In the genomic region with DNA sequence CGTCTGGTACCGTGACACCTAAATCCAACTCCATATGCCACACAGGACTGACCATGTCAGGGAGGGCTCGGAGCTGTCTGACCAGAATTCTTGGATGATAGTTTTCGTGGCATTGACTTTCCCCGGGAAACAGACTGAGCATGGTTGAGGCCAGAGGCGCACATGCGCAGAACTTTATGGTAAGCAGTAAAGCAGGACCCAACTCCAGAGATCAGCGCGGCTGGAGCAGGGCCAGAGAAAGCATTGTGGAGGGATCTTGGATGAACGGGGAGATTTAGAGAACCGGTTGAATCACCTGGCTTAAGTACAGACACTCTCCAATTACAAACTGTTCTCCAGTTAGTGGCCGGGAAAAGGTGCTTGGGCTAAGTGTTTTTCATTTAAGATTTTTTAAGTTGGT, we compare ENCODE assay signal across 24 mouse cellular contexts.
DNase-seq lines count a peak whose midpoint lies in the region; ATAC-seq lines count a peak whose summit lies in the region.
"Had no signal": no experiment of that assay in that cellular context is flagged by ENCODE, and none has a peak within 500 bp of the region (broad histone marks: within the 10 kb centered on the region; RNA-seq: fewer than 3 reads in every experiment).

No protein-coding gene starts in this region.

- peaks cover 4% of the 10 kb centered on the region; the same call in 1 of the 2 replicates for H3K36me3 ChIP-seq in limb, embryonic 12.5 days
- H3K36me3 ChIP-seq in limb, embryonic 10.5 days, result peaks cover 7% of the 10 kb centered on the region; the same call in 1 of the 2 replicates
- H3K36me3 ChIP-seq in embryonic facial prominence, embryonic 14.5 days (ENCODE audit: control insufficient read depth, insufficient read depth, low read length), result no peaks in the 10 kb centered on the region
- H3K36me3 ChIP-seq in stomach, embryonic 16.5 days (ENCODE audit: control insufficient read depth, insufficient read depth, low read length), result no peaks in the 10 kb centered on the region
- H3K36me3 ChIP-seq in hindbrain, embryonic 11.5 days (ENCODE audit: control insufficient read depth, insufficient read depth, low read length), result no peaks in the 10 kb centered on the region
- H3K36me3 ChIP-seq: heart, embryonic 15.5 days; midbrain, embryonic 15.5 days had no signal

- H3K27me3 ChIP-seq in limb, embryonic 12.5 days, result no peaks in the 10 kb centered on the region
- no peaks in the 10 kb centered on the region for H3K27me3 ChIP-seq in limb, embryonic 10.5 days (ENCODE audit: low read depth, poor library complexity, severe bottlenecking)
- no peaks in the 10 kb centered on the region for H3K27me3 ChIP-seq in embryonic facial prominence, embryonic 14.5 days (replicated peaks; ENCODE audit: control insufficient read depth, insufficient read depth, low read length)
- no peaks in the 10 kb centered on the region for H3K27me3 ChIP-seq in stomach, embryonic 16.5 days (ENCODE audit: control insufficient read depth, insufficient read depth, low read length)
- H3K27me3 ChIP-seq in hindbrain, embryonic 11.5 days (ENCODE audit: control insufficient read depth, insufficient read depth, low read length), result no peaks in the 10 kb centered on the region
- H3K27me3 ChIP-seq: heart, embryonic 15.5 days; midbrain, embryonic 15.5 days had no signal

- peak overlapping the region; percentile 24; the same call in 1 of the 2 replicates for H3K27ac ChIP-seq in limb, embryonic 12.5 days
- no peak overlapping the region for H3K27ac ChIP-seq in limb, embryonic 10.5 days
- H3K27ac ChIP-seq in embryonic facial prominence, embryonic 14.5 days (replicated peaks; ENCODE audit: low read depth, low read length), result no peak overlapping the region
- no peak overlapping the region; the same call in 1 of the 2 replicates for H3K27ac ChIP-seq in stomach, embryonic 16.5 days (ENCODE audit: low read length)
- H3K27ac ChIP-seq in hindbrain, embryonic 11.5 days (ENCODE audit: low read depth, low read length), result no peak overlapping the region
- H3K27ac ChIP-seq: heart, adult 2 months; heart, embryonic 15.5 days; liver, embryonic 14.5 days; midbrain, embryonic 15.5 days had no signal

- no peaks in the 10 kb centered on the region for H3K9me3 ChIP-seq in limb, embryonic 12.5 days
- H3K9me3 ChIP-seq in limb, embryonic 10.5 days (replicated peaks), result no peaks in the 10 kb centered on the region
- H3K9me3 ChIP-seq in embryonic facial prominence, embryonic 14.5 days (ENCODE audit: control insufficient read depth, low read length), result no peaks in the 10 kb centered on the region
- H3K9me3 ChIP-seq in stomach, embryonic 16.5 days (replicated peaks; ENCODE audit: control insufficient read depth, low read length), result no peaks in the 10 kb centered on the region
- no peaks in the 10 kb centered on the region for H3K9me3 ChIP-seq in hindbrain, embryonic 11.5 days (ENCODE audit: control insufficient read depth, low read length)
- H3K9me3 ChIP-seq: heart, embryonic 15.5 days; megakaryocyte, embryonic 14.5 days; midbrain, embryonic 15.5 days had no signal

- DNase-seq in limb, embryonic 10.5 days (ENCODE audit: low spot score), result no peak
- peak; percentile 61 for DNase-seq in R1 (ENCODE audit: low read depth, low spot score)
- peak; percentile 85 for DNase-seq in embryonic facial prominence, embryonic 14.5 days (ENCODE audit: low spot score)
- DNase-seq in spleen, postnatal 10 days (ENCODE audit: low spot score in 2 of 2), result no peak
- no peak for DNase-seq in hindbrain, embryonic 11.5 days (ENCODE audit: low spot score)
- DNase-seq: adrenal gland, postnatal 36 days; cerebellum, adult 8-10 months; gastrocnemius, postnatal 10 days; heart, adult 2 months; heart, postnatal 4 days; kidney, adult 2 months; kidney, postnatal 14 days; left cerebral cortex, postnatal 4 days; right cerebral cortex, postnatal 14 days; spleen, adult 18-20 months; thymus, adult 2 months had no signal

- no peak overlapping the region for H3K4me3 ChIP-seq in limb, embryonic 12.5 days (replicated peaks)
- H3K4me3 ChIP-seq in limb, embryonic 10.5 days, result no peak overlapping the region
- no peak overlapping the region for H3K4me3 ChIP-seq in embryonic facial prominence, embryonic 14.5 days (ENCODE audit: low read depth, low read length)
- H3K4me3 ChIP-seq in stomach, embryonic 16.5 days (replicated peaks; ENCODE audit: low read length), result no peak overlapping the region
- no peak overlapping the region for H3K4me3 ChIP-seq in hindbrain, embryonic 11.5 days (ENCODE audit: low read depth, low read length)
- H3K4me3 ChIP-seq: erythroblast, embryonic 14.5 days; heart, adult 2 months; heart, embryonic 15.5 days; megakaryocyte, embryonic 14.5 days; midbrain, embryonic 15.5 days; myocyte had no signal

- H3K4me1 ChIP-seq in limb, embryonic 12.5 days (replicated peaks), result peaks cover 33% of the 10 kb centered on the region
- peaks cover 22% of the 10 kb centered on the region for H3K4me1 ChIP-seq in limb, embryonic 10.5 days
- H3K4me1 ChIP-seq in embryonic facial prominence, embryonic 14.5 days (ENCODE audit: control insufficient read depth, insufficient read depth, low read length), result 0 out of 2 replicates have a peak, but pooled peaks cover 2% of the 10 kb centered on the region
- H3K4me1 ChIP-seq in stomach, embryonic 16.5 days (ENCODE audit: control insufficient read depth, insufficient read depth, low read length), result peaks cover 28% of the 10 kb centered on the region
- H3K4me1 ChIP-seq in hindbrain, embryonic 11.5 days (replicated peaks; ENCODE audit: control insufficient read depth, insufficient read depth, low read length), result 0 out of 2 replicates have a peak, but pooled peaks cover 4% of the 10 kb centered on the region

- 75% methylated on average over 12 of the region's 12 CpGs for WGBS in limb, embryonic 12.5 days
- WGBS in limb, embryonic 10.5 days, result 86% methylated on average over 12 of the region's 12 CpGs
- WGBS in embryonic facial prominence, embryonic 14.5 days, result 69% methylated on average over 12 of the region's 12 CpGs
- 73% methylated on average over 12 of the region's 12 CpGs for WGBS in stomach, embryonic 16.5 days
- WGBS in hindbrain, embryonic 11.5 days, result 93% methylated on average over 12 of the region's 12 CpGs

- no peak overlapping the region for H3K9ac ChIP-seq in limb, embryonic 12.5 days (replicated peaks)
- no peak overlapping the region for H3K9ac ChIP-seq in embryonic facial prominence, embryonic 14.5 days (ENCODE audit: low read depth, low read length)
- H3K9ac ChIP-seq in stomach, embryonic 16.5 days (ENCODE audit: low read length), result no peak overlapping the region
- no peak overlapping the region for H3K9ac ChIP-seq in hindbrain, embryonic 11.5 days (ENCODE audit: low read depth, low read length)
- H3K9ac ChIP-seq: heart, embryonic 15.5 days; liver, embryonic 14.5 days; midbrain, embryonic 15.5 days had no signal

- no peak overlapping the region for H3K4me2 ChIP-seq in limb, embryonic 12.5 days
- H3K4me2 ChIP-seq in embryonic facial prominence, embryonic 14.5 days (ENCODE audit: low read depth, low read length), result 0 out of 2 replicates have a peak overlapping the region, but pooled peaks have one; percentile 0
- H3K4me2 ChIP-seq in stomach, embryonic 16.5 days (ENCODE audit: low read depth, low read length), result no peak overlapping the region
- H3K4me2 ChIP-seq in hindbrain, embryonic 11.5 days (replicated peaks; ENCODE audit: low read depth, low read length), result no peak overlapping the region
- H3K4me2 ChIP-seq: heart, embryonic 15.5 days; midbrain, embryonic 15.5 days had no signal

- no peak for ATAC-seq in limb, embryonic 12.5 days (ENCODE audit: insufficient number of reproducible peaks, insufficient read depth, low FRiP score, low TSS enrichment, low read depth)
- peak; percentile 75 for ATAC-seq in embryonic facial prominence, embryonic 14.5 days (ENCODE audit: low read depth)
- 0 out of 2 replicates have a peak, but pooled peaks have one; percentile 6 for ATAC-seq in stomach, embryonic 16.5 days (ENCODE audit: insufficient read depth, low FRiP score)
- ATAC-seq in hindbrain, embryonic 11.5 days (ENCODE audit: low FRiP score), result no peak
- ATAC-seq: midbrain, embryonic 15.5 days had no signal

Comparison
In these comparisons a context has a peak if more than half of its experiments do, and no peak if none do; other contexts are left out.
1. ATAC-seq: peak in embryonic facial prominence, embryonic 14.5 days (single experiment) and stomach, embryonic 16.5 days (single experiment); none in limb, embryonic 12.5 days (single experiment) and hindbrain, embryonic 11.5 days (single experiment).
2. DNase-seq: peak in R1 (single experiment) and embryonic facial prominence, embryonic 14.5 days (single experiment); none in limb, embryonic 10.5 days (single experiment), spleen, postnatal 10 days (0 of 2) and hindbrain, embryonic 11.5 days (single experiment).